Mouse (Mus musculus): ENCODE measurements around the gene Mbnl2.

Gene Mbnl2

DNA sequence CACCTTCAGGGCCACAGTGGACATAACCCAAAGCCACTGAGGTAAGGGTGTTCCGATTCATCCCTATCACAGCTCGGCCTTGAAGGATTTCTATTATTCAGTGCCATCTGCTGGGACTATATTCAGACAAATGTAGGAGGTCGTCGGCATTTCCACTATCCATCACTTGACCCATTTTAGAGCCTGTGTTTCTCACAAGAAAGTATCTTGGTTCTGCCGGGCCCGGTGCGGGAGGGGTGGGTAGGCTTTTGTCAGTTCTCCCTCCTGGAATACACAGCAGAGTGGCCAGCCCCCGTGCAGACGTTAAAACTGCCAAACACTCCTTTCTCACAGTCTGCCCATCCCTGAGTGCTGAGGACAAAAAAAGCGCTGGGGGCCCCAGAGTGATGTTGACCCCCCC is 134.4 kb downstream of the Mbnl2 start:
- no peak for DNase-seq (ENCODE audit: low read depth, low spot score)

DNA sequence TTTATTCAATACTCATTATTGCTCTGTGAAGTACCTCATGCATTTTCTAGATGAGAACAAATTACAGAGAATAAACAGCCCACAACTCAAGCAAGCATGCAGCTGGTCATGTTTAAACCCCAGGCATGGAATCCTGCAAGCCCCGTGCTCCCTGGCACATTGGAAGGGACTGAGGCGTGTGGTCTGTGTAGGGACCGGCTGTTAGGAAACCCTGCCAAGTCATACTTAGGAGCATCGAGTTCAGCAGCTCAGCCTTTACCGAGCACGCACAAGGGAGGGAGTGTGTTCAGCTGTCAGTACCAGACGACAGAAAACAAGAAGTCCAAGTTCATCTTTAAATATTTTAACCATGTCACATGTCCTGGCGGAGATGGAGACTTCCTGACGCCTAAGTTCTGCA is 141.4 kb downstream of the Mbnl2 start:
- no peak for DNase-seq (ENCODE audit: low read depth, low spot score)

DNA sequence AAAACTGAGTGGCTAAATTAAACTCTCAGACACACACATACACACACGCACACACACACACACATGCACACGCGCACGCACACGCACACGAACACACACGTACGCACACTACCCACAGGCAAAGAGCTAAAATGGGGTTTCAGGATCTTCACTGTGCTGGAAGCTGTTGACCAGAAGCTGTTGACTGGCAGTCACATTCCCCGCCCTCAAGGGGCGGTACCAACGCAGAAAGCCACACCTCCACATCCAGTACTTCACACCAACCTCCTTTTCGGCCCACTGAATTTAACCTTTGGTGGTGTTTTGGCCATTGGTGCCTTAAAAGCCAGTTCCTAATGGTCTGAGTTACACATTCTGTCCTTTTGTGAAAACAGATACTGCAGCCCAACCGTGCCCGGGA is 143.5 kb downstream of the Mbnl2 start:
- DNase-seq (ENCODE audit: low read depth, low spot score): no peak

DNA sequence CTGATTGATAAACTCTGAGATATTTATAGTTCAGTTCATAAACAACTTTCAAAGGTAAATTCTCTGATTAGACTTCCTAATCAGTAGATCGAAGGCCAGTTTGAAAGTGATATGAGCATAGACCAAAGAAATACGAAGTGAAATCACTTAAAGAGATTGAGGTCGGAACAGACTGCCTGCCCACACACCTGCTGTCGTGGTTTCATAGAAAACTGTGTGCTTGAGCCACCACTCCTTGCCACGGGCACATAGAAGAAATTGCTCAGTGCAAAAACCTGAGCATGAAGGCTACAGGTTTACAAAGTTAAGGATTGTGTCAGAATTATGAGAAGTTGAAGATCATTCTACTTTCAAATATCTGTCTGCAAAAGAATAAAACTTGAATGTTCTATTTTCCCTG is 153.0 kb downstream of the Mbnl2 start:
- no peak for DNase-seq (ENCODE audit: low read depth, low spot score)

DNA sequence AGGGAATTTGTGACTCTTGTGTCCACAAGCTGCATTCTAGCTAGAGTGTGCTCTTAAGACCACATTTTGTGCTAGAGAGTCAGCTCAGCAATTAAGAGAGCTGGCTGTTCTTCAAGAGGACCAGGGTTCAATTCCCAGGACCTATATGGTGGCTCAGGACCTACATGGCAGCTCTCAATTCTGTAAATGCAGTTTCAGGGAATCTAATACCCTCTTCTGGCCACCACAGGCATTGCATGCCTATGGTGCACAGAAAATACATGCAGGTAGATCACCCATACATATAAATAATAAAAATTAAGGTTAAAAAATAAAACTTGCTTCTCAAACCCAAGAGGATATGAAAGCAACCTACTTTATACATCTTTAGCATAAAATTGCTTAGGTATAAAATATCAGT is 157.3 kb downstream of the Mbnl2 start:
- DNase-seq (ENCODE audit: low read depth, low spot score): no peak

DNA sequence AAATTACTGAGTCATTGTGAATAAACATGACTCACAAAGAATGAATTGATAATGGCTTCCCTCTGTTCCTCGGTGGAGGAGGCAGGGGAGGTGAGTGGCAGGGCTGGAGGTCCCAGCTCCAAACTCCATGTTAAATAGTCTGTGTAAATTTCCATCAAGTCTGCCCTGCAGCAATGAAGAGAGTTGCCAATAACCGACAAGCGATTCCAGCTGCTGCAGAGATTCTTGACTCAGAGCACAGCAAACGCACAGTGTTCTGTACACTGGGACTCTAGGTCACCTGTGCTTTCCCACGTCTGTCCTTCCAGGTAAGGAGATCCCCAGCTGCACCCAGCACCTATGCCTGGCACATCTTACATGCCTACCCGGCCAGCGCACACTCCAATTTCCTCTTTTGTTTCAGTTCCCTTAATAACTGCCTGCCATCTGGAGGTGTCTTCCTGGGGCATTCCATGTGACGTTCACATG is 158.5 kb downstream of the Mbnl2 start:
- no peak for DNase-seq (ENCODE audit: low read depth, low spot score)

DNA sequence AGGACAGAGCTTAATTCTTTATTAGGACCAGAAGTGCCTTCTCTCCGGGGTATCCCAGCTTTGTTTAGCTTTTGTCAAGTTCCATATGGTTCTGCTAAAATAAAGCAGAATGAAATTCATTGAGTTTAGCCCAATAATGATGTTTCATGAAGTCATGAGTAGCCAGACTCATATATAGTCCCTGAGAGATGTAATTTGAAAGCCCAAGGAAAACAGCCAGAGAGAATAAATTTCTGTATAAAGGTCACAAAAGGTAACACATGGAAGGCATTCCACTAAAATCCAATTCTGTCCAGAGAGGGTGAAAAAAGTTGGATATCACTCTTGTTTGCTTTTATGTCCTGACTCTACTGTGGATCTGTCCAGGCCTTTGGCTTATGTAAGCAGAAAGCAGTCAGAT is 159.4 kb downstream of the Mbnl2 start:
- no peak for DNase-seq (ENCODE audit: low read depth, low spot score)

DNA sequence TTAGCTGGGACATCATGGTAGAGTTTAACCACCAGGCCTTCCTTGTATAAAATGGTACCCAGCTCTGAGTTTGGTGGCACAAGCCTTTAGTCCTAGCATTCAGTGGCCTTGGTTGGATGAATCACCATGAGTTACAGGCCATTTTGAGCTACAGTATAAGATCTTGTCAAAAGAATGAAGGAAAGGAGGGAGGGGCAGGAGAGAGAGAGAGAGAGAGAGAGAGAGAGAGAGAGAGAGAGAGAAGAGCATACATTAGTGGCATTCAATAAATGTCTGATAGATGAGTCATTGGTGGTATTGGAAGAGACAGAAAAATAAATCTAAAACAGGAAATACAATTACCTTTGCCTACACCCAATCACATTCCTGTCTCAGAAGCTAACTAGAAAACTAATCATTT is 165.2 kb downstream of the Mbnl2 start:
- DNase-seq (ENCODE audit: low read depth, low spot score): no peak

DNA sequence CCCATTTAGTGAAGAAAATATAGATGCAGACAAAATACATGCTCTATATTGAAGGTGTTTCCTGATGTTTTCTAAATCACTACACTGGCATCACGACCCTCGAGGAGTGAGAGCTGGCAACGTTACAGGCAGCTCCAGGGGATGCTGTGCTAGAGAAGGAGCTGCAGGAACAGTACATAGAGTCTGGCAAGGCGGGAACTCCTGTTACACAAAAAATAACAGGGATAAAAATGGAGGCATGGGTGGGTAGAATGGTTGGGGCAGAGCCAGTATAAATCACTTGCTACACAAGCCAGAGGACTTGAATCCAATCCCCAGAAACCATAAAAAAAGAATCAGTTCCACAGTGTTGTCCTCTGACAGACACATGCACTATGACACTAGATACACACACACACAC is 165.8 kb downstream of the Mbnl2 start:
- DNase-seq (ENCODE audit: low read depth, low spot score): no peak

DNA sequence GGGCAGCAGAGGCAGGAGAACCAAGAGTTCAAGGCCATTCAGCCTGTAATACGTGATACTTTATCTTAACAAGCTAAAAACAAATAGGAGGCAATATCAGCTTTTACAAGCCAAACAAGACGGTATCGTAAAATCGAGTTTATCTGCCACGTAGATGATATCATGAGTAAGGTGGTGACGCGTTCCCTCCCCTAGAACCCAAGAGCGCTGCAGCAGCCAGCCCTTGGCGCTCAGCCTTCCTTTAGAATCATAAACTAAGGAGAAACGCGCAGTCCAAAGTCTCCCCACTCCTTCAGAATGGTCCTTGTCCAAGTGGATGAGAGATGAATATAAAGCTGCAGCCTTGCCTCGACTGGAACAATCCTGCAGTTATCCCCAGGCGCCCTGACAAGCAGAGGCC is 166.4 kb downstream of the Mbnl2 start:
- DNase-seq (ENCODE audit: low read depth, low spot score): no peak

DNA sequence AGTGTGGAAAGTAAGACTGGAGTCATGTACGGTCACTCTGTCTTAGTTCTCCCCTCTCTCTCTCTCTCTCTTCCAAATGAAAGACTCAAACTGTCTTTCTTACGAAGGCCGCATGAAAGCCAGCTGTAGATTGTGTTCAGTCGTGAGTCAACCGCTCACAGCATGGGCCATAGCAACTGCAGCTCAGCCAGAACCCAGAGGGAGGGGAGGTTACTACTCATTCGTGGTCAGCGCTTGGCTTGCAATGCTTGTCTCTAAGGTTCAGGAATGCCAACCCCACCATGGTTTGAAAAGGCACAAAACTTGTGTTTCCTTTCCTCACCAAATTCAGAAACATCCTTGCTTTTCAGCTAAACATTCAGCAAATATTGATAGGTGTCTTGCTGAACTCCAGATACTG is 178.8 kb downstream of the Mbnl2 start:
- DNase-seq (ENCODE audit: low read depth, low spot score): no peak

DNA sequence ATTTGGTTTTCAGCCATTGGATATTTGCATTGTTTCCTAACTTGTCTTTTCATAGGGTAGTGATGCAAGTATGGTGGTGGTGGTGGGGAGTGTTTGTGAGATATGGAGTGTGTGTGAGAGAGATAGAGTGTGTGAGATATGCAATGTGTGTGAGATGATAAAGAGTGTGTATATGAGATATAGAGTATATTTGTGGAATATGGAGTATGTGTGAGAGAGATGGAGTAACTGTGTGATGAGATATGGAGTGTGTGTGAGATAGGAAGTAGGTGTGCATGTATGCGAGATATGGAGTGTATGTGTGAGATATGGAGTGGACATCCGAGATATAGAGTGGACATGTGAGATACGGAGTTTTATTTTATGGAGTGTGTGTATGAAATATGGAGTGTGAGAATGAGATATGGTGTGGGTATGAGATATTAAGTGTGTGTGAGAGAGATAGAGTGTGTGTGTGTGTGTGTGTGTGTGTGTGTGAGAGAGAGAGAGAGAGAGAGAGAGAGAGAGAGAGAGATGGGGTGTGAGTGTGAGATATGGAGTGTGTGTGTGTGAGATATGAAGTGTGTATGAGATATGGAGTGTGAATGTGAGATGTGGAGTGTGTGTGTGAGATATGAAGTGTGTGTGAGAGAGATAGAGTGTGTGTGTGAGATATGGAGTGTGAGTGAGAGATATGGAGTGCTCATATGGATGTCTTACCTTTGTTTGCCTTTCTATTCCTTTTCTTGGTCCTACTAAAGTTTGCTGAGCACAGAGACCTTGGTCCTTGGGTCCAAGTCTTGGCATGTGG is 188.7 kb downstream of the Mbnl2 start:
- DNase-seq (ENCODE audit: low read depth, low spot score): no peak

DNA sequence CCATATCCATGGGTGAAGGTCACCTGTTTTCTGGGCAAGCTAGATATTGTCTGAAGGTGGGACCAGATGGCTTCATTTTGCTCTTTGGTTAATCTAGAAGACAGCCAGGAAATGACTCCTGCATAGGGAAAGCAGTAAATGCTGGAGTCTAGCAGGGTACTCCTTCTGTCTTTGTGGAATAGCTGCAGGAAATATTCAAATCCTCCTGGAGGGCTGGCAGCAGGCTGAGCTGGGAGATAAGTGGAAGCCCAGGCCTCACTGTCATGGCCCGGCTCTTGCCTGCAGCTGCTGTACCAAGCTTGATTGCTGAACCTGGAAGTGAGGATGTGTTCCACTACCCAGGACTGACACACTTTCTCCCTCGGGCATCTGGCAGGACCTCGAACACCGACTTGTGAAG is 191.3 kb downstream of the Mbnl2 start:
- DNase-seq (ENCODE audit: low read depth, low spot score): no peak

DNA sequence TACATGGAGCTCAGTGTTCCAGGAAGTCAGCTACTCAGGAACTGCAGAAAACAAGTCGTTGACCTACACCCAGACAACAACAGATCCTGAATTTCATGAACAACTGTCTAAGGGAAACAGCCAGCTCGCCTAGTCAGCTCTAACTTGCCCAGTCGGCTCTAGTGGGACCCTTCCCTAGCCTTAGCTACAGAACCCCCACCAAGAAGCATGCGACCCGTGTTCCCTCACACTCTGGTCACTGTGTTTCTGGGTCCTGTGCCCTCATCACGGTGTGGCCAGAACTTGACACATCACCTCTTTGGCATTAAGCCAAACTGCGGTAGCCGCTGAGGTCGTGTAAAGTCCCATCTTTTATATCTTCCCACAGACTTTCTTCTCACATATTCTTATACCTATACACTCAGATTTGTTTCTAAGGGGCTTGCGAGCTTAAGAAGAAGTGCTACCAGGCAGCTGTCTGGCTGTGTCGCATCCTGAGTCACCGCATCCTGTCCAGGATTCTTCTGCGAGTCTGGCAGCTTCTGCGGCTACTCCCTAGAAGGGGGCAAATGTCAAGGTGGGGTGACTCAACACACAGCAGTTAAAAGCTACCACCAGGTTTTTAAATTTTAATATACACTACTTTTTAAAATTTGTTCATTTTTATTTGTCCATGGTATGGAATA is 193.8 kb downstream of the Mbnl2 start:
- no peak for DNase-seq (ENCODE audit: low read depth, low spot score)

DNA sequence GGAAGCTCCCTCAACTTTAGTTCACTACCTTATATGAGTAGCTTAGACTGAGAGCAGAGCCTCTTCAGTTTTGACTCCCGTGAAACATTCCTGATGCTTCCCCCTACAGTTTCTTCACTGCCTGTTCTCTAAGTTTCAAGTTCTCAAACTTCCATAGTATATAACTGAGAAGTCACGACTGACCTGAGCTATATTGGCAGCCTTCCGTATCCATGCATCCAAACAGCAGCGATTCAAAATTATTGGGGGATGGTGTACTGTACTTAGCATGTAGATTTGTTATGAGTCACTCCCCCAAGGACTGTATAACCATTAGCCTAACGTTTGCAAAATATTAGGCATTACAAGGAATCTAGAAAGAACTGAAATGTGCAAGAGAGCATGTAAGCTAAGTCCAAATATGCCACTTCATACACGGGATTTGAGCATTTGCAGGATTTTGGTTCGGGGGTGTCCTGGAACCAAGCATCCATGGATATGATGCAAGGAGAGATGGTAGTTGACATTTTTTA is 200.8 kb downstream of the Mbnl2 start:
- no peak for DNase-seq (ENCODE audit: low read depth, low spot score)

DNA sequence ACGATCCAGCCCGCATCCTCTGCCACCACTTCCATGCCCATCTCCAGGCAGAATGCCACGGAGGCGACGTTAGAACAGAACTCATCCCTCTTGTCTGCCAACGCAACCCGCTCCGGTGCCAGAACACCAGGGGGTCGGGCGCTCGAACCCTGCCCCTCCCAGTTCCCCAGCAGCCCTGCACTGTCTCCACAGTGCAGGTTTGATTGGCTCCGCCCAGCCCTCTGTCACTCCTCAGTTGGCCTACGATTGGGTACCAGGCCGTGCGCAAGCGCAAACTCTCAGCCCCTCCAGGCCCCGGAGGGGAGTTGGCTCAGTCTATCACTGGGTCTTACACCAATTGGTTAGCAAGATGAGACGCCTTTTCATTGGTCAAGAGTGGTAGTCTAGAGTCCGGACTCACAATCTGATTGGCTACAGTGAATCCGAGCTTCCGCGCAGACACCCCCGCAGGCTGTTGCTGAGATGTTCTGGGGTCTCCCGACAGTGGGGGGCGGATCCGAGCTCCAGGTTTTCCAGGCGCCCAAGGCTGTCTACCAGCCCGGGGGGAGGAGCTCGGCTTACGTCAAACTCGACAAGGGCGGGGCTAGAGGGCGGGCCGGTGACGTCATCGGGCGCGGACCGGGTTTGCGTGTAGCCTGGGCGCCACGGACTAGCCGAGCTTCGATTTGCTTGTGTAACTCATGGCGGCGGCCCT is 202.0 kb downstream of the Mbnl2 start:
- peak; percentile 100 for DNase-seq (ENCODE audit: low read depth, low spot score)

DNA sequence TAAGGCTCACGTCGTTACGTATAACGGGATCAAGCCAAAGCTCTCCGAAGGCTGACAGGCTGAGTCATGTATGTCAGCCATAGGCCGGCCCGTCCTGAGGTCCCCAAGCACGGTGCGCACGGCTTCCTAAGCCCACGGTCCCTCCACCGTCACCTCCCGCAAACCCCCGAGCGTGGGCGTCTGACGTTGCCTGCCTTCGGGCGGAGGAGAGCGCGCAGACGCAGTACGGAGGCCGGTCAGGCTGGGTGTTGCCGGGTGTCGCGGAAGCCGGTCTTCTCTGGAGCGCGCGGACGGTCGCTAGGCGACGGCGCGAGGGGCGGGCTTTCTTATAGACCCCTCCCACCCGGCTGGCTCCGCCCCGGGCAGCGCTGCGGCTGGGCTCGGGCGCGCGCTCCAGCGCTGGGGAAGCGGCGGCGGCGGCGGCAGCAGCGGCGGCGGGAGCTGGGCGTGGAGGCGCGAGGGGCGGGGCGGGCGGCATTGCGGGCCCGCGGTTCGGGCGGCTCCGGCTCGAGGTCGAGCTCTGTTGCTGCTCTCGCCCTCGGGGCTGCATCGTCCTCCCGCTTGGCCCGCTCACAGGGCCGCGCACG is 202.6 kb downstream of the Mbnl2 start, which contains the start of gene Rap2a:
Gene Rap2a (plus strand): TSS at position 463 of the 587 bp plus-strand sequence.
- peak; percentile 95 for DNase-seq (ENCODE audit: low read depth, low spot score)

DNA sequence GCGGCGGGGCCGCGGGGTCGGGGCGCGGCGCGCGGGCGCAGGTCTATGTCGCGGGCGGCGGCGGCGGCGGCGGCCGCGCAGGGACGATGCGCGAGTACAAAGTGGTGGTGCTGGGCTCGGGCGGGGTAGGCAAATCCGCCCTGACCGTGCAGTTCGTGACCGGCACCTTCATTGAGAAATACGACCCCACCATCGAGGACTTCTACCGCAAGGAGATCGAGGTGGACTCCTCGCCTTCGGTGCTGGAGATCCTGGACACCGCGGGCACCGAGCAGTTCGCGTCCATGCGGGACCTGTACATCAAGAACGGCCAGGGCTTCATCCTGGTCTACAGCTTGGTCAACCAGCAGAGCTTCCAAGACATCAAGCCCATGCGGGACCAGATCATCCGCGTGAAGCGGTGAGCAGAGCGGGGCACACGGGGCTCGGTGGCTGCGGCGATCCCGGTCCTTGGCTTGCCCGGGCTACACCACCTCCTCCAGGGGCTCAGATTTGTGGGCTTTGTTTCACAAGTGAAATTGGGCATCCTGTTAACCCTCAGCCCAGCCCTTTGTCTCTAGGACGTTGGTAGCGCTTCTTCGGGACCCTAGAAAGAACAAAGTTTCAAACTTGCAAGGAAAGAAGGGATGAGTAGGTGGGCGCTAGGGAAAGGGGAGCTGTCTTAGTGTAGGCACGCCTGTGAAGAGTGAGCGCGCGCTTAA is 203.3 kb downstream of the Mbnl2 start:
- DNase-seq (ENCODE audit: low read depth, low spot score): no peak

DNA sequence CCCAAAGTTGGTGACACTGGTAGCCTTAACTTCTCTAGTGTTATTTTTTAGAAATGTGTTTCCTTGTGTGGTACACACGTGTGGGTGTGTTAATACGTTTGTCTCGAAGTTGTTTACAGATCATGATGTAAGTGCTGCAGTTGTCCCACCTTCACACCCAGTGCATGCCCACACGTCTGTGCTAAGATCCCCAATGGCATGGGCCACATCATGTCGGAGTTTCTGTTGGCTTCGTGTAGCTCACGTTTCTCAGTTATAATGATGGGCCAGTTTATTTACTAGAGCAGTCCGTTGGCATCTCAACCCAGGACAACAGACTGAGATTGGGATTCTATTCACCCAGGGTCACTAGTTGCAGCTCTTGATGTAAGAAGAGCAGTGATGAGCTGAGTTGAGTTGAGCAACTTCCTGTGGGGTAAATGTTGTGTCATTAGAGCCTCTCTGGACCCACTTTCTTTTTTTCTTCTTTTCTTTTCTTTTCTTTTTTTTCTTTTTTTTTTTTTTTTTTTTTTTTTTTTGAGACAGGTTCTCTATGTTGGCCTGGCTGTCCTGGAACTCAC is 205.0 kb downstream of the Mbnl2 start:
- DNase-seq (ENCODE audit: low read depth, low spot score): no peak

DNA sequence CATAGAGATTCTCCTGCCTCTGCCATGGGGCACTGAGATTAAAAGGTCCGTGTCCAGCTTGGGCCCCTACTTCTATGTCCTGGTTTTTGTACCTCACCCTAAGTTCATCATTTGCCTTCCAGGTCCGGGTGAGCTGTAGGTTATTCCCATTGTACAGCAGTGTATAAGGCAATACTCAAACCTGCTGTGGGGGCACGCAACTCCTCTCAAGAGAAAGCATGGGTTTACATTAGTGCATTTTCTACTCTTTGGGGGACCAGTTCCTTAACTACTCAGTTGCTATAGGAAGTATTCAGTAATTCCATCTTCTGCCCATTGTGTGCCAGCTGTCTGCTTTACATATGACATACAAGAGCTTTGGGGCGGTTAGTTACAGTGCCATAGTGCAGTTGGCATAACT is 205.5 kb downstream of the Mbnl2 start:
- no peak for DNase-seq (ENCODE audit: low read depth, low spot score)

All from brain, embryonic 18.5 days (tissue).